Comparison of ENCODE assay signal across 19 mouse cellular contexts in genomic region chr4:15448831-15449230, GRCm38 (mm10).
A peak's percentile ranks its signal among the peaks of the same experiment; 100 is the strongest.
DNase-seq lines count a peak whose midpoint lies in the region; ATAC-seq lines count a peak whose summit lies in the region.
"Had no signal": no experiment of that assay in that cellular context is flagged by ENCODE, and none has a peak within 500 bp of the region (broad histone marks: within the 10 kb centered on the region; RNA-seq: fewer than 3 reads in every experiment).

No protein-coding gene starts in this region.

- H3K27ac ChIP-seq in hindbrain, embryonic 15.5 days (replicated peaks), result no peak overlapping the region
- H3K27ac ChIP-seq in hindbrain, embryonic 13.5 days, result no peak overlapping the region
- H3K27ac ChIP-seq in forebrain, embryonic 13.5 days, result no peak overlapping the region
- H3K27ac ChIP-seq in neural tube, embryonic 14.5 days (ENCODE audit: low read depth, low read length), result no peak overlapping the region
- H3K27ac ChIP-seq: limb, embryonic 10.5 days; liver, embryonic 12.5 days; lung, embryonic 15.5 days; stomach, embryonic 15.5 days had no signal

- no peaks in the 10 kb centered on the region for H3K9me3 ChIP-seq in hindbrain, embryonic 15.5 days
- H3K9me3 ChIP-seq in hindbrain, embryonic 13.5 days, result no peaks in the 10 kb centered on the region
- no peaks in the 10 kb centered on the region for H3K9me3 ChIP-seq in forebrain, embryonic 13.5 days (replicated peaks)
- H3K9me3 ChIP-seq in neural tube, embryonic 14.5 days (ENCODE audit: control insufficient read depth, low read length), result no peaks in the 10 kb centered on the region
- H3K9me3 ChIP-seq: G1E; limb, embryonic 10.5 days; liver, embryonic 12.5 days; lung, embryonic 15.5 days; stomach, embryonic 15.5 days had no signal

- DNase-seq in cerebellum, adult 9-10 months, result peak; percentile 38
- no peak for DNase-seq in urinary bladder, postnatal 10 days (ENCODE audit: low spot score)
- no peak for DNase-seq in kidney, postnatal 25 days
- no peak for DNase-seq in right cerebral cortex, postnatal 10 days (ENCODE audit: low spot score in 2 of 2)
- DNase-seq: adrenal gland, postnatal 25 days; kidney, adult 2 months; kidney, postnatal 4 days; spleen, adult 18-20 months; thymus, postnatal 14 days had no signal

- H3K4me1 ChIP-seq in hindbrain, embryonic 15.5 days (replicated peaks), result peaks cover 5% of the 10 kb centered on the region; the same call in 1 of the 2 replicates
- H3K4me1 ChIP-seq in hindbrain, embryonic 13.5 days (replicated peaks), result no peaks in the 10 kb centered on the region
- peaks cover 9% of the 10 kb centered on the region for H3K4me1 ChIP-seq in forebrain, embryonic 13.5 days
- H3K4me1 ChIP-seq in neural tube, embryonic 14.5 days (ENCODE audit: control insufficient read depth, insufficient read depth, low read length), result no peaks in the 10 kb centered on the region
- H3K4me1 ChIP-seq: limb, embryonic 10.5 days; liver, embryonic 12.5 days; lung, embryonic 15.5 days; stomach, embryonic 15.5 days had no signal

- no peak overlapping the region for H3K9ac ChIP-seq in hindbrain, embryonic 15.5 days
- no peak overlapping the region for H3K9ac ChIP-seq in hindbrain, embryonic 13.5 days
- no peak overlapping the region for H3K9ac ChIP-seq in forebrain, embryonic 13.5 days
- H3K9ac ChIP-seq in neural tube, embryonic 14.5 days (replicated peaks; ENCODE audit: low read depth, low read length), result no peak overlapping the region
- H3K9ac ChIP-seq: liver, embryonic 12.5 days; lung, embryonic 15.5 days; stomach, embryonic 15.5 days had no signal

- no peak overlapping the region for H3K4me2 ChIP-seq in hindbrain, embryonic 15.5 days
- H3K4me2 ChIP-seq in hindbrain, embryonic 13.5 days, result no peak overlapping the region
- H3K4me2 ChIP-seq in forebrain, embryonic 13.5 days, result no peak overlapping the region
- no peak overlapping the region for H3K4me2 ChIP-seq in neural tube, embryonic 14.5 days (ENCODE audit: low read depth, low read length)
- H3K4me2 ChIP-seq: liver, embryonic 12.5 days; lung, embryonic 15.5 days; stomach, embryonic 15.5 days had no signal

- H3K36me3 ChIP-seq in hindbrain, embryonic 15.5 days, result no peaks in the 10 kb centered on the region
- no peaks in the 10 kb centered on the region for H3K36me3 ChIP-seq in hindbrain, embryonic 13.5 days
- H3K36me3 ChIP-seq in forebrain, embryonic 13.5 days (ENCODE audit: poor library complexity, severe bottlenecking), result no peaks in the 10 kb centered on the region
- H3K36me3 ChIP-seq in neural tube, embryonic 14.5 days (ENCODE audit: control insufficient read depth, insufficient read depth, low read length), result no peaks in the 10 kb centered on the region
- H3K36me3 ChIP-seq: G1E; limb, embryonic 10.5 days; liver, embryonic 12.5 days; lung, embryonic 15.5 days; stomach, embryonic 15.5 days had no signal

- no peak overlapping the region for H3K4me3 ChIP-seq in hindbrain, embryonic 15.5 days
- H3K4me3 ChIP-seq in hindbrain, embryonic 13.5 days, result no peak overlapping the region
- H3K4me3 ChIP-seq in forebrain, embryonic 13.5 days, result no peak overlapping the region
- no peak overlapping the region for H3K4me3 ChIP-seq in neural tube, embryonic 14.5 days (ENCODE audit: low read depth, low read length)
- H3K4me3 ChIP-seq: limb, embryonic 10.5 days; liver, embryonic 12.5 days; lung, embryonic 15.5 days; myocyte; stomach, embryonic 15.5 days had no signal

- ATAC-seq in hindbrain, embryonic 15.5 days (ENCODE audit: low FRiP score, low read depth), result peak; percentile 84
- no peak for ATAC-seq in hindbrain, embryonic 13.5 days (ENCODE audit: low FRiP score)
- peak; percentile 87 for ATAC-seq in forebrain, embryonic 13.5 days
- ATAC-seq in neural tube, embryonic 14.5 days (ENCODE audit: low read depth), result peak; percentile 61; the same call in 1 of the 2 replicates
- ATAC-seq: liver, embryonic 12.5 days had no signal

- 71% methylated on average over 1 of the region's 1 CpGs for WGBS in hindbrain, embryonic 15.5 days
- WGBS in hindbrain, embryonic 13.5 days, result 75% methylated on average over 1 of the region's 1 CpGs
- WGBS in forebrain, embryonic 13.5 days, result 45% methylated on average over 1 of the region's 1 CpGs
- 86% methylated on average over 1 of the region's 1 CpGs for WGBS in neural tube, embryonic 14.5 days

- no peaks in the 10 kb centered on the region for H3K27me3 ChIP-seq in hindbrain, embryonic 15.5 days
- no peaks in the 10 kb centered on the region for H3K27me3 ChIP-seq in hindbrain, embryonic 13.5 days
- no peaks in the 10 kb centered on the region for H3K27me3 ChIP-seq in forebrain, embryonic 13.5 days
- no peaks in the 10 kb centered on the region for H3K27me3 ChIP-seq in neural tube, embryonic 14.5 days (ENCODE audit: control insufficient read depth, insufficient read depth, low read length)
- H3K27me3 ChIP-seq: liver, embryonic 12.5 days; lung, embryonic 15.5 days; stomach, embryonic 15.5 days had no signal
